Mouse (Mus musculus) small intestine, adult 2 months (tissue): ENCODE measurements around the gene Pld5.

Experiments
- CTCF ChIP-seq: fragments of 200-500 bp; IDR thresholded peaks from 2 replicates; pipeline ENCODE4 v1.5.1; 2012; ENCODE audit warnings: low read depth, mild to moderate bottlenecking, control low read depth, inconsistent platforms, low read length, moderate library complexity, mixed read lengths; ENCODE audit not compliant: insufficient replicate concordance, insufficient read length; ENCODE audit errors: extremely low read depth
- POLR2A ChIP-seq: fragments of 200-500 bp; IDR thresholded peaks from 2 replicates; pipeline ENCODE4 v1.6.1; 2012; ENCODE audit warnings: low read depth, mild to moderate bottlenecking, control low read depth, inconsistent platforms, low read length, moderate library complexity

- TF ChIP-seq CTCF, result no peak
- no peak for TF ChIP-seq POLR2A
These were observed 176.3 kb downstream of the Pld5 start for GRCm38 (mm10) chr1:176098685-176099320.
